Mouse (Mus musculus): ENCODE measurements around the gene Fer1l4. TPM values are rescaled to one million over a fixed set of nuclear protein-coding genes. Genes with fewer than 3 reads are reported as not detected.

Gene Fer1l4
- 0.02 TPM in 1 of 2 replicates, not detected in the other for polyA plus RNA-seq (2012; rRNA removed)

DNA sequence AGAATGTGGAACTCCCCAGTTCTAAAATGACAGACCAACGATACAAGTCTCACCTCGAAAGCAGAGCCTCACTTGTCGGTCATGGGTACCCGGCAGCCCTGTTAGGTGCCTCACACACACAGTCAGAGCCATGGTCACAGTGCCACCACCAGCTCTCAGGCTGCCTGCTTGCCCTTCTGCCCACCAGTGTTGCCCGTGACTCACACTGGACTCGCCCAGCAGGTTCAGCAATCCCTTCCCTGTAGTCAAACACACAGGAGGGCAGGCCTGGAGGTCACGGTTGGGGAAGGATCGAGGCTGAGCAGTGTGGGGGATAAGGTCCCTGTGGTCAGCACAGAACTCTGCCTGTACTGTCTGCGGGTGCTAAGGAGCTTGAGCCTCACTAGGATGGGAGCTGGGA, at the start of gene Fer1l4:
Gene Fer1l4 (minus strand): TSS at position 132 of the 400 bp plus-strand sequence.

DNA sequence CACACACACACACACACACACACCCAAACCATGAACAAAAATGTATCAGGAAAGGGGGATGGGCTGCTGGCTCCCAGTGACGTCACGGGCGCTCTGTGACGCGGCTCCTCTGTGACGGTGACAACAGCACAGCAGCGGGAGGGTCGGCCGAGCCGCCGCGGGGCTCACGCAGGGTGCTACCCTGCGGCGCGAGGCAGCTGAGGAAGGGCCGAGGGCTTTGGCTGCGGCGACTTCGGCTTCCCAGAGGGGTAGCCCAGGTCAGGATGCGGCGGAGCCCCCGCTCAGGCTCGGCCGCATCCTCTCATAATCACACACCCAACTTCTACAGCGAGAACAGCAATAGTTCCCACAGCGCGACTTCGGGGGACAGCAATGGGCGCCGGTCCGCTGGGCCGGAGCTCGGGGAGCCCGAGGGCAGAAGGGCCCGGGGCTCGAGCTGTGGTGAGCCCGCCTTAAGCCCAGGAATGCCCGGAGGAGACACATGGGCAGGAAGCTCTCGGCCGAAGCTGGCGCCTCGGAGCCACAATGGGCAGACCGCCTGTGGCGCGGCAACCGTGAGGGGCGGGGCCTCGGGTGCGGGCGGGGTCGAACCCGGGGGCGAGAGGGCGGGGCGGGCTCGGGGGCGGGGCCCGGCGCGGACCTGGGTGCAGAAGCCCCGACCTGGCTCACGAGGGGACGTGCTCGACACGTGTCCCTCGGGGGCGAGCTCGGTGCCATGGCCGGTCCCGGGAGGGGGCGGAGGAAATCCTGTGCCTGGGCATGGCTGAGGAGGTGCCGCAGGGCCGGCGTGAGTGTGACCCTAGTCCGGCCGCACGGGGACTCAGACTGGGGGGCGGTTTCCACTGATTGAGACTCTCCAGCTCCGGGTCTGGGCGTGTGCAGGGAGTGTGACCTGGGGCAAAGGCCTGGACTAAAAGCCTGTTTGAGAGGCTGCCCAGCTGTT, 12.6 kb upstream of the Fer1l4 start, which contains the start of gene Spag4:
Gene Spag4 (plus strand): TSS at position 77 of the 943 bp plus-strand sequence.

DNA sequence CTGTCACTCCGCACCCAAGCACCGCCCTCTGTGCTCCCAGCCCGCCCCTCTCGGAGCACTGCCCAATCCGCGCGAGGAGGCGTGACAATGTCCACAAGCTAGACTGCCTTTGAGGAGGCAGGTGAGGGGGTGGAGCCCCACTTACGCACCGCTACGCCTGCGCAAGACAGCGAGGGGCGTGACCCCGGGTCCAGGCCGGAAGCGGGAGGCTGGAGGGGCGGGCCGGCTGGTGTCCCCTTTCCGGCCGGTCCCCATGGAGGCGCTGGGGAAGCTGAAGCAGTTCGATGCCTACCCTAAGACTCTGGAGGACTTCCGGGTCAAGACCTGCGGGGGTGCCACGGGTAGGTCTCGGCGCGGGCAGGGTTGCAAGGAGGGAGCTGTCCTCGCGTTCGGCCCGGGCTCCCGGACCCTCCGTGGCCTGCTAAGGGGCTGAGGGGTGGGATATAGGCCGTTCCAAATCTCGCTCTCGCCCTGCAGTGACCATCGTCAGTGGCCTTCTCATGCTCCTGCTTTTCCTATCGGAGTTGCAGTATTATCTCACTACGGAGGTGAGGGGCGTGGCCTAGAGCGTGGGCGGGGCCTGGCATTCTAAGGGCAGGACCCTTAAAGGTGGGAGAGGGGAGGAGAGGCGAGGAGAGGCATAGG, 44.7 kb downstream of the Fer1l4 start, which contains the start of the genes 6430550D23Rik and Ergic3:
Gene 6430550D23Rik (minus strand): TSS at position 90 of the 645 bp plus-strand sequence.
Gene Ergic3 (plus strand): TSS at position 158 of the 645 bp plus-strand sequence.

Other genes with a start within 250 kb of the Fer1l4 start
- gene BC029722, start 233.5 kb downstream of the Fer1l4 start, polyA plus RNA-seq (2012; rRNA removed) = 6.0 and 6.2 TPM in 2 replicates
- 50.1 and 53.1 TPM in 2 replicates for gene Eif6, start 226.0 kb downstream of the Fer1l4 start, polyA plus RNA-seq (2012; rRNA removed)
- gene Fam83c, start 218.1 kb downstream of the Fer1l4 start, polyA plus RNA-seq (2012; rRNA removed) = under 0.01 and 0.01 TPM in 2 replicates
- 21.3 and 23.4 TPM in 2 replicates for gene Uqcc1, start 122.6 kb downstream of the Fer1l4 start, polyA plus RNA-seq (2012; rRNA removed)
- not detected in 2 replicates for gene Gm15557, start 112.2 kb downstream of the Fer1l4 start, polyA plus RNA-seq (2012; rRNA removed)
- not detected in 2 replicates for gene Gdf5, start 107.6 kb downstream of the Fer1l4 start, polyA plus RNA-seq (2012; rRNA removed)
- 4.7 and 5.3 TPM in 2 replicates for gene Cep250, start 96.5 kb downstream of the Fer1l4 start, polyA plus RNA-seq (2012; rRNA removed)
- 2.0 and 2.2 TPM in 2 replicates for gene 6430550D23Rik, start 45.0 kb downstream of the Fer1l4 start, polyA plus RNA-seq (2012; rRNA removed)
- gene Ergic3, start 44.9 kb downstream of the Fer1l4 start, polyA plus RNA-seq (2012; rRNA removed) = 76.4 and 78.4 TPM in 2 replicates
- gene Spag4, start 12.2 kb upstream of the Fer1l4 start, polyA plus RNA-seq (2012; rRNA removed) = 0.74 and 1.1 TPM in 2 replicates
- gene Cpne1, start 59.0 kb upstream of the Fer1l4 start, polyA plus RNA-seq (2012; rRNA removed) = 13.5 and 15.5 TPM in 2 replicates
- gene Rbm12, start 59.0 kb upstream of the Fer1l4 start, polyA plus RNA-seq (2012; rRNA removed) = 2.6 and 3.1 TPM in 2 replicates
- gene Gm28036, start 74.1 kb upstream of the Fer1l4 start, polyA plus RNA-seq (2012; rRNA removed) = 1.8 and 2.0 TPM in 2 replicates
- 211 and 226 TPM in 2 replicates for gene Romo1, start 91.1 kb upstream of the Fer1l4 start, polyA plus RNA-seq (2012; rRNA removed)
- 38.9 and 45.3 TPM in 2 replicates for gene Nfs1, start 91.2 kb upstream of the Fer1l4 start, polyA plus RNA-seq (2012; rRNA removed)
- gene Rbm39, start 127.3 kb upstream of the Fer1l4 start, polyA plus RNA-seq (2012; rRNA removed) = 74.7 and 78.9 TPM in 2 replicates
- 2.4 and 3.0 TPM in 2 replicates for gene Phf20, start 143.5 kb upstream of the Fer1l4 start, polyA plus RNA-seq (2012; rRNA removed)